Mouse (Mus musculus) c-Kit-positive CD71-positive TER-119-negative erythroid progenitor cells, embryonic 14.5 days (primary cell): Measurements from ENCODE around the gene Clasp1.

Source experiments
- DNase-seq: peaks from one replicate; pipeline ENCODE4 v3.0.0-alpha.2; 2013; ENCODE audit warnings: low read depth

Clasp1 gene

DNA sequence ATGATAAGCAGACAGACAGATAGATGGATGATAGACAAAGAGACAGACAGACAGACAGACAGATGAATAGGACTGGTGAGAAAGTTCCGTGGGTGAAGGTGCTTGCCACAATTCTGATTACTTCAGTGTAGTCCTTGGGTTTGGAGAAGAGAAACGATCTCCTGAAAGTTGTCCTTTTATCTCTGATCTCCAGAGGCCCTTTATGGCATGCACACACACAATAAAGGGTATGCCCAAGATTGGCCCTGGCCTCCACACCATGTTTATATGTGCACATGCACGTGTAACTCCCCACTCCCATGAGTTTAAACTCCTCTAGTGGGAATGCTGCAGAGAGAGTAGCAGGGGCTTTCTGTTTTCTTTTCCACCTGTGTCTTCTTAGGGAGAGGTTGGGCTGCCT is 14.6 kb downstream of the Clasp1 start:
- DNase-seq = no peak

DNA sequence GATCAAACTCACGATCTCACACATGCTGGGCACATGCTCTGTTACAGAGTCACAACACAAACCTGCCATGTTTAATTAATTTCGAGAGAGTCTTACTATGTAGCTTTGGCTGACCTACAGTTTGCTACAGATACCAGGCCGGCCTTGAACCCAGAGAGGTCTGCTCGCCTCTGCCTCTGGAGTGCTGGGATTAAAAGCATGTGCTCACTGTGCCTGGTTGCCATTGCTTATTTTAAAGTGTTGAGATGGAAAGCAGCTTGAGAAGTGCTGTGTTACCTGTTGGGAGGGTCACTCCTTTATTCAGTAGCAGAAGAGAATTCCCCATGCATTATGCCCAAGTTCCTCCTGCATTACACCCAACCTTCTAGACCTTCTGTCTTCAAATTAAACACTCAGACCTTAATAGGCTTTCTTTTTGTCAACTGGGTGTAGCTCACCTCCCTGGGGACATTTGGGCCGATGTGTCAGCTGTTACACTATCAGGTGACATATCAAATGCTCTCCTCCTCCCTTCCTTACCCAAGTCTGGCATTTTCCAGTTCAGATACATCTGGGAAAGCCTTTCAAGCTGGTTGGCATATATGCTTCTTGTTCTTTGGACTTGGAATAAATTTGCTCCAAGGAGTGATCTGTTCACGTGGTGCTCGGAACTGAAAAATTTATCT is 18.9 kb downstream of the Clasp1 start:
- no peak for DNase-seq

- no peak for DNase-seq
Measured at GRCm38 (mm10) chr1:118409249-118409648, 20.4 kb downstream of the Clasp1 start.

- no peak for DNase-seq
Measured at GRCm38 (mm10) chr1:118410824-118411223, 22.0 kb downstream of the Clasp1 start.

- DNase-seq = no peak
Measured at GRCm38 (mm10) chr1:118413169-118413568, 24.3 kb downstream of the Clasp1 start.

DNA sequence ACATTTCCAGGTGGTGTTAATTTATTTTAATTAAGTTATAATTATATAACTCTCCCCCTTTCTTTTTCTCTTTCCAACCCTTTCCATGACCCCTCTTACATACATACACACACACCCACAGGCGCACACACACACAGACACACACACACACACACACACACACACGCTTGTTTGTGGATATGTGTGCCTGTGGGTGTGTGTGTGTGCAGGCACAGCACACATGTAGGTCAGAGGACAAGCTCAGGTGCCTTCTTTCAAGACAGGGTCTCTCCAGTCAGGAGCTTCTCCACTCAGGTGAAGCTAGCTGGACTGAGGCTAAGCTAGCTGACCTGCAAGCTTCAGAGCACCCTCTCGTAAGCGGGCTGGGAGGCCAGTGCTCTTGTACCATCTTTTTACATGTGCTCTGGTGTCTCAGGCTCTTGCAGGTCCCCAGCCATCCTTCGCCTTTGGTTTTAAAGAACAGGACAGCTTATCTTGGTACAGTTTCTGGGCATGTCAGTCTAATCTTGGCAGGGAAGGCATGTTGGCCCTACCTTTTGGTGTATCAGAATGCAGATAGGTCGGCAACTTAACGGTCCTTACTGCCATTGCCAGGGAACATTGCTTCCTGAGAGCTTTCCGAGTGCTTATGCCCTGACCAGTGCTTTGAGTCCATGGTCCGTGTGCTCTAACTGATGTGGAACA is 28.3 kb downstream of the Clasp1 start:
- DNase-seq = peak; percentile 52

- no peak for DNase-seq
Measured at GRCm38 (mm10) chr1:118419399-118419798, 30.5 kb downstream of the Clasp1 start.

- DNase-seq = no peak
Measured at GRCm38 (mm10) chr1:118421149-118421548, 32.3 kb downstream of the Clasp1 start.

DNA sequence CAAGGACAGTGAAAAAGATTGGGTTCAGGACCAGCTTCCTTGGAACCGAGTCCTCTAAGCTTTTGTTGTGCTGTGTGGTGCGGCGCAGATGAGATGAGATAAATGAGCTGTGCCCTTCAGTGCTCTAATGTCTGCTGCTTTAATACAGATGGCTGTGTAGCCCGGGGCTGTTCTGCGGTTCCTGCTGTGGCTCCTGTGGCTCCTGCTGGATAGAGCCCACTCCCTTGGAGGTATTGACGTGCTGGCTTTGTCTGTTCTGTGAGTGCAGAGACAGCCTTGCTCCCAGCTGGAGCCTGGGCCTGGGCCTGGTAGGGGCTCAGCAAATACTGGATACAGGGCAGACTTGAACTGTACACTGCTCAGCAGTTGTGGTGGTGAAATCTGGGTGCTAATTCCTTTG is 34.0 kb downstream of the Clasp1 start:
- no peak for DNase-seq

- no peak for DNase-seq
Measured at GRCm38 (mm10) chr1:118425982-118426381, 37.1 kb downstream of the Clasp1 start.

DNA sequence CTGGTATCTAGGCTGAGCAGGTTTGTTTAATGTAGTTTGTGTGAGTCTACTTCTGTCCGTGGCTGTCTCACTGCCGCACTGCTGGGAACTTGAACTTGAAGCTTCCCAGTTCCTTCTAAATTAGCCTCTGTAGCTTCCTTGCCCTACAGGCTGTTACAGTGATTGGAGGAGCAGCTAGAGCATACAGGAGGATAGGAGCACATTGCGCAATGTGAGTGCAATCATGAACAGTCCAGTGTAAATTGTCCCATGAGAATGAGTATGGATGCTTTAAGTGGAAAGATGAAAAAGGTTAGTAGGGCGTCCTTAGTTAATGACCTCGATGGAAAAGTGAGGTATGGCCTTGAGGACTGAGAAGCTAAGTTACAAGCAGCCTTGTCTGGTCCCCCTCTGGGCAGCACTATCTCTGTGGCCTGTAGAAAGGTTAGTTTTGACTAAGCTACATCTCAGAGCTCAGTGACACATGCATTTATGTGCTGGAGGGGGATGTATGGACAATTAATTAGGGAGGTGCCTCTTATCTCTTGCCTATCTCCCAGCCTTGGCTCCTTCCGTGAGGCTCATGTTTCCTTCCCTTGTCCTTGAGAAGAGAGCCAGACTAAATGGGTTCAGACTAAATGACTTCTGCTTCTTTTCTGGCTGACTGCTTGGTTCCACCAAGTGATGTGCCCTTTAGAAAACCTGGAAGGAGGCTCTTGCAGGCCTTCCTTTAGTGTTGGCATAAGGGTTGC is 39.7 kb downstream of the Clasp1 start:
- no peak for DNase-seq

GRCm38 (mm10) chr1:118431548-118431947 is 42.7 kb downstream of the Clasp1 start:
- DNase-seq = no peak

DNA sequence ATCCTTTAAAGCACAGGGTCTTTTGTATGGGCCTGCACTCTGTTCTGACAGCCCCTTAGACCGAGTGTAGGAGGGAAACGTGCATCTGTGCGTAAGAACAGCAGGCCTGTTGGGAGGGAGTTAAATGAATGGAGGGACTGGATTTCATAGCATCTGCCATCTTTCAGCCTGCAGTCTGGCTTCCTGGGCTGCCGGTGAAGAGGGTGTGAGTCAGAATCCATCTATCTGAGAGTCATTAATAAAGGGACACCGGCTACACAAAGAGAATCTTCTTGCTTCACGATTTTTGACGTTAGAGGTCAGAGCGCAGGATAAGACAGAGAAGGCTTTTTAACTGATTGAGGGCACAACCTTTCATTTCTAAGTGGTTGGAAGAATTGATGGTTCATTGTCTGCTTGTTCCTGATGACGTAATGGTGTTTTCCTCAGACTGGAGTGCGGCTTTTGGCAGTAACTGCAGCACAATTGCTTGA is 46.2 kb downstream of the Clasp1 start:
- no peak for DNase-seq

- no peak for DNase-seq
Measured at GRCm38 (mm10) chr1:118437856-118438255, 49.0 kb downstream of the Clasp1 start.

DNA sequence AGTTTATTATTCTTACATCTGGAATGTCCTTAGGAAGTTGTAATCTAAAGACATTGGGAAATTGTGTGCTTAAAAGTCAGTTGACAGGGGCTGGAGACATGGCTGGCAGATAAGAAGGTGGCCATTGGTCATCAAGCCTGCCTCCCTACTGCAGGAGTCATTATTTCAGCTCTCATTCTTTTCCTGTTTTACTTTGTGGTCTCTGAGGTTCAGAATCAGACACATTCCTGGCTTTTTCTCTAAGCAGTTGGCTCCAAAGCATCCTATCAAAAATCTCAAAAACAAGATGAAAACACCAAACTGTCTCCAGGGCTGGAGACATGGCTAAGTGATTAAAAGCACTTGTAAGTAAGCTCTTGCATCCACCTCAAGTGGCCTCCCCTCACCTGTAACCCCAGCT is 49.5 kb downstream of the Clasp1 start:
- no peak for DNase-seq

- no peak for DNase-seq
Measured at GRCm38 (mm10) chr1:118440547-118440946, 51.7 kb downstream of the Clasp1 start.

DNA sequence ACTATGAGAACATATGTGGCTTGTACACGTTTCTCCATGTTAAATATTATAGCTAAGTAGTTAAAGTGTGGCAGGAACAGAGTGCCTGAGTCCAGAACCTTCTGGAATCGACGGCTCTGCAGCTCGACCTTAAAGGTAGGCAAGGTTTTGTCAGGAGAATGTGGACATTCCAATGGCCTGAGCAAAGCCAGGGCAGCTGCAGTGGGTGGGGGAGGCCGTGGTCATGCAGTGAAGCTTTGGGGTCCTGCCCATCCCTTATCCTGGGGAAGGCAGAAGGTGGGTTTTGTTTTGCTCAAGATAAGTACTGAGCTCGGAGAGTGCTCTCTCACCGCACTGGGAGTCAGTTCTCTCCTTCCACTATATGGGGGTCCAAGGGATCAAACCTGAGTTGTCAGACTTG is 55.6 kb downstream of the Clasp1 start:
- DNase-seq = no peak

DNA sequence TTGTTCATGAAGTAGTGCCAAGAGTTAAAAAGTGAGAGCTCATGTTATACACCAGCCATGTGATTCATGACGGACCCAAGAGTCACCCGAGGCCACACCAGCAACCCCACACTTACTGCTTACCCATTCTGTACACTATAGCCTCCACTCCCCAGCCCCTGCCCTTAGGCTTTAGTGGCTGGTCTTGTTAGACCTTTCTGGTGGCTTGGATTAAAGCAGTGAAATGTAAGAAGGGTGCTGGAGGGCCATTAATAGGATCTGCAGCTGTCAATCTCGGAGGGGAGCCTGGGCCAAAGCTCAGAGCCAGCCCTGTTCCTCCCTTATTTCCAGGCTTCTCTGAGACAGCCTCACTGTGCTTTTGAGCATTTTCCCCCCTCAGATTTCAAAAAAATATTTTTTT is 56.1 kb downstream of the Clasp1 start:
- no peak for DNase-seq

- no peak for DNase-seq
Measured at GRCm38 (mm10) chr1:118445441-118445840, 56.6 kb downstream of the Clasp1 start.

- no peak for DNase-seq
Measured at GRCm38 (mm10) chr1:118446006-118446405, 57.1 kb downstream of the Clasp1 start.

- no peak for DNase-seq
Measured at GRCm38 (mm10) chr1:118447131-118447530, 58.3 kb downstream of the Clasp1 start.

DNA sequence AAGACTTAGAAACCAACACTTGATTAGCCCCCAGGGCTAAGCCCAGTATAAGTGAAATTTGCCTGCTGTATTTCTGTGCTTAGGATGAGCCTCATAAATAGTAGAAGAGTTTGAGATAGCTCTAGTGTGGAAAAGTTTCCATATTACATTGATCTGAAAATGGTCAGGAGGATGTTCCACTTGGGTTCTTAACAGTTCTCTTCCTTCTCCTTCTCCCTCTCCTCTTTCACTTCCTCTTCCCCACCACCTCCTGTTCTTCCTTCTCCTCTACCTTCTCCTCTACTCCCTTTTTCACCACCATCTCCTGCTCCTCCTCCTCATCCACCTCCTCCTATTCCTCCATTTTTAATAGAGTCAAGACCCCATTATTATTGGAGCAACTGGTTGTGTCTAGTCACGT is 59.4 kb downstream of the Clasp1 start:
- DNase-seq = no peak

- DNase-seq = no peak
Measured at GRCm38 (mm10) chr1:118450891-118451450, 62.1 kb downstream of the Clasp1 start.
